Mouse (Mus musculus): ENCODE measurements at regions not wholly inside any gene's neighbourhood (a gene's known extent, or its start where the extent isn't known, plus 50 kb on each side); places are given as distances from the start of the nearest gene placed in this dataset.

DNA sequence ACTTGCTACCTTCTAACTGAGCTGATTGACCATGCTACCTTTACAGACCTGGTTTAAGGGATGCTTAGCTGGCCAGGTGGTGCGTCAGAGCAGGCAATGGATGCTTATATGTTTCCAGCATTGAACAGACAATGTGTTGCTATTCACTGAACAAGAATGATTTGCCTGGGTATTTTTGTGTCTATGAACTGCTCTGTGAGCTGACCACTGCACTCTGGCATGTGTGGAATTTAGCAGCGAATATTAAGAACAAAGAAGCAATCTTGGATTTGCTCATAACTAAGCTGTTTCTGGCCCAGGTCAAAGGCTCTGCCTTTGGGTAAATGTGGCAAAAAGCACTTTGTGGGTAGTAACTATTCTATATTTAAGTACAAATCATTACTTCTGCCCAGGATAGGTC is 58.3 kb upstream of the Ccdc39 start:
- in situ Hi-C loops (cut with MboI, MseI), result no loop called here

DNA sequence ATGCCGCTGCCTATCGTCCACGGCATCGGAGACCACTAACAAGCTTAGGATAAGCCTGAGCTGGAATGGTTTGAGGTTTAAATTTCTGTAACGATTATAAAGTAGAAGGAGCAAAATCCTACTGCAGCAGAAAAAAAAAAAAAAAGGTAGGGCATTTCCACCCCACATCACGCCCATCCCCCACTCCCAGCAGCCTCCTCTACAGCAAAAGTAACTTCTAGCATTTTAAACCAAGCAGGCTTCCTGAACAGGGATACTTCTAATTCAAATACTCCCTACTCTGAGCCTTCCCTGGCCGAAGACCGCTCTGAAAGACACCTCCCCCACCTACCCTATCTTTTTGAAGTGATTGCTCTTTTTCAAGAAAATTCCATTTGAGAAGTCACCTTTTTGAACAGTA is 59.2 kb upstream of the Ccdc39 start:
- in situ Hi-C loops (cut with MboI, MseI), result no loop called here

DNA sequence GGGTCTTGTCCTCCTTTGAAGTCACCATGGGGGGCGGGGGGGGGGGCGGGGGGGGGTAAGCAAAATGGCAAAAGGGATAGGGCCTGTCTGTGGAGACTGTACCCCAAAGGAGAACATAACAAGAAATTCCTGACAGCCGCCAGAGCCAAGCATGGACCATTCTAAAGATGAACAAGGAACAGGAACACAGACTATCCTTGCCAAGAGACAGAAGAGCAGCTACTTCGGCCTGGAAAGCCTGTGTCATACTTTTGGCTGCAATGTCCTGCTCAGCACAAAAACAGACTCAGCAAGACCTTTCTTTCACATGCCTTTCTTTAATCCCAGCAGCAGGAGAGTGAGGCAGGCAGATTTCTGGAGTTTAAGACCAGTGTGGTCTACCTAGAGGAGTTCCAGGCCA is 59.7 kb upstream of the Ccdc39 start:
- in situ Hi-C loops (cut with MboI, MseI), result no loop called here

DNA sequence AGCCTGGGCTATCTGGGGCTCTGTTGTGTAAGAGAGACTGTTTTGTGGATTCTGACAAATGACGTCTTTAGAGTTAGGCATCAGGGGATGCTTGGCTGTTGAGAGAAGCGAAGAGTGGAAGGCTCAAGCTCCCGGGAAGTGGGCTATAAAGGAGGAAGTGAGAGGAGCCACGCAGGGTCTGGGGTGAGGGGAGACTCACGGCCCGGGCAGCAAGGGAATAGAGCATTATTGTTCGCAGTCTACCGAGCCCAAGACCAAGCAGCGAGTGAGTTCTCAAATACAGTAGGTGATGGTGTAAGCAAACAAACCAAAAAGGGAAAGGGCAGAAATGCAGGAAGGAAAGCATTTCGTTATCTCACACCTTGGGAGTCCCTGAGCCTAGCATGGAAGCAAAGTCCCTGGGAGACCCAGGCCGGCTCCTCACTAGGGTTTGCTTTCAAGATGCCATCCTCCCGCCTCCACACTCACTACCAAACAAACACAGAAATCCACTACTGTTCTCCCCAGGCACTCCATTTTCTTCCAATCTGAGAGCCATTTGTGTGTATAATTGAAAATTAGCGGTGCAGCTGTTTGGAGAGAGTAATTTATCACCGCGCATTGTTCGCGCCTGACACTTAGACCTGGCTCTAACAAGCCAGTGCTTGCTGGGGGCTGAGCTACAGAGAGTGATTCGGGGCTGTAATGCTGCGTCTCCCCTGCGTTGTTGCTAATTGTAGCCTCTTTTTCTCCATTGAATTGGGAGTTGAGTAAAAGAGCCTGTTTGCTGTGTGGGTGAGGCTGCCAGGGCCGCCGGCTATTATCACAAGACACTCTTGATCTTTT is 61.0 kb upstream of the Ccdc39 start:
- in situ Hi-C loops (cut with MboI, MseI), result no loop called here

DNA sequence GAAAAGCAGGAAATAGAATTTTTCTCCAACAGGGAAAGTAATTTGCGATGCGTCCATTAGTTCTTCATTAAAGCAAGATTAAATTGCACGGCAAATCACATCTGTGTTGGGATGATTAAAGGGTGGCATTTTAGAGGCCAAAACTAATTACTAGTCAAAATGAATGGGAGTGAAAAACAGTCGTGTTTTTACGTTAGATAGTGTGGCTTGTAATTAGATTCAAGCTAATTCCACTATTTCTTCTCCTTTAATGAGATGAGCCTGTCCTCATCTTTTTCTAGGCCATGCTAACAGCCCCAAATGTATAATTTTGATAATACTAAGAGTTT is 61.5 kb upstream of the Ccdc39 start:
- in situ Hi-C loops (cut with MboI, MseI), result no loop called here

DNA sequence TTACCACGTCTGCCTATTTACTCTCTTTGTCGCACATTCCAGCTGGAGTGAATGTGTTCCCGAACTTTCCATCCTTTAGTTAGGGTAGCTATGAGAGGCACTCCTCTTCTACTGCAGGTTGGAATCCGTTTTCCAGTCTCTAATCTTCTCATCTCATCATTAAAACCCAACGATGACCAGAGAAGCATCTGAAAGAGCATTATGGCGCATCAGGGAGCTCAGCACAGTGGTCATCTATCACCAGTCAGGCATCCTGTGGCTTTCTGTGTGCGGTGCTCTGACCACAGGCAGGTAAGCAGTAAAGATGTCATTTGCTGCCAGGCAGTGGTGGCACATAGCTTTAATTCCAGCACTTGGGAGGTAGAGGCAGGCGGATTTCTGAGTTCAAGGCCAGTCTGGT is 63.0 kb upstream of the Ccdc39 start:
- in situ Hi-C loops (cut with MboI, MseI), result no loop called here

DNA sequence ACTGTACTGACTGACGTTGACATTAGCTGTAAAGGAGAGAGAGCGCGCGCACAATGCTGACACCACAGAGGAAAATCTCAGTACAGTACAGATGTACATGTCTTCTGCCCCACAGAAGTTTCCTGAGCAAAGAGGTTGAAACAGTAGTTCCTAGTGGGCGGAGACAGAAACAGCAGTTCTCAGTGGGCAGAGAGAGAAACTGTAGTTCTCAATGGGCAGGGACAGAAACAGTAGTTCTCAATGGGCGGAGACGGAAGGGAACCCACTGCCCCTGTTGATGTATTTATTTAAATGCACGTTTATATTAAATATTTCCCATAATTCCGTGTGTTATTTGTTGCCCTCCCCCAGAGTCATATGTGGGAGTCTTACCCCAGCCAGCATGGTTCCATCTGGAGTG is 67.4 kb upstream of the Ccdc39 start:
- in situ Hi-C loops (cut with MboI, MseI), result no loop called here

DNA sequence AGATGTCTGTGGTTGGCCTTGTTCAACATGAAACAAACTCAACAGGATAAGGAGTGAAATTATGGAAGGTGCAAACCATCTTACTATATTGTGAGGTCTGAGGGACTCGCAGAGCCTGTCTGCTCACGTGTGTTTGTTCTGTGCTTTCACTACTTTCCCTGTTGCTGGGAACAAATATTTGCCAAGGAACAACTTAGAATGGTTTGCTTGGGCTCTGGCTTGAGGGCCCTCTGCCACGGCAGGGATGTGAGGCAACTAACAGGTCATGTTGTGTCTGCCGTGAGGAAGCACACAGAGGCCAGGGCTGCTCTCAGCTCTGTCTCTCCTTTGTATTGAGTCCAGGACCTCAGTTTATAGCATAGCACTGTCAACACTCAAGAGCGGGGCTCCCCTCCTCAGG is 69.4 kb upstream of the Ccdc39 start:
- in situ Hi-C loops (cut with MboI, MseI), result no loop called here

DNA sequence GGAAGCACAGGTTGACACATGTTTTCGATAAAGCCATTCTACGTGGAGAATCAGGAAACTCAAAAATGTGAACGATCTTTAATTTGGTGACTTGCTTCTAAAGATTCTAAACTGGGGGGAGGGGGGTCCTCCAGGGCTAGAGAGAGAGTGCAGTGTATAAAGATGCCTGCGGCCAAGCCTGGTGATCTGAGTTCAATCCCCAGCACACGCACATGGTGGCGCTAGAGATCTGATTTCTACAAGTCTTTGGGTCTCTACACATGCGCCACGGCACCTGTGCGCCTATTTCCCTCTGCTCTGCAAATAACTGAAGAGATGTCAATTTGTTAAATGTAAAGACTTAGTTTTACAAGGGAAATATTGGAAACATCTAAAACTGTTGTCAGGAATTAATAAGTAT is 70.3 kb upstream of the Ccdc39 start:
- in situ Hi-C loops (cut with MboI, MseI), result no loop called here

DNA sequence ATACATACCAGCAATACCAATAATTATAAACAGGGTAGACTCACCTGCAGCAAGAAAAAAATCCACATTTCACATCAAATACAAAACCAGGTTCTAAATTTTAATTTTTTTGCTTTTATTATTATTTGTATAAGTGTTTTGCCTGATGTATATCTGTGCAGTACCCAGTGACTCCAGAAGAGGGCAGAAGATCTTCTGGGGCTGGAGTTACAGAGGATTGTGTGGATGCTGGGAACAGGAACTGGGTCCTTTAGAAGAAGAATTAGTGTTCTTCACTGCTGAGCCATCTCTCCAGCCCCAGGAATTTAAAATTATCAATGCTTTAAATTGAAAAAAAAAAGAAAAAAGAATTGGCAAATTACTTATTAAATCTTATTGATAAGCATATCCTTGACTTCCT is 71.7 kb upstream of the Ccdc39 start:
- in situ Hi-C loops (cut with MboI, MseI), result loop anchor here (5.0 kb wide), 1 partner anchor 93 kb away; no protein-coding TSS in a partner anchor

DNA sequence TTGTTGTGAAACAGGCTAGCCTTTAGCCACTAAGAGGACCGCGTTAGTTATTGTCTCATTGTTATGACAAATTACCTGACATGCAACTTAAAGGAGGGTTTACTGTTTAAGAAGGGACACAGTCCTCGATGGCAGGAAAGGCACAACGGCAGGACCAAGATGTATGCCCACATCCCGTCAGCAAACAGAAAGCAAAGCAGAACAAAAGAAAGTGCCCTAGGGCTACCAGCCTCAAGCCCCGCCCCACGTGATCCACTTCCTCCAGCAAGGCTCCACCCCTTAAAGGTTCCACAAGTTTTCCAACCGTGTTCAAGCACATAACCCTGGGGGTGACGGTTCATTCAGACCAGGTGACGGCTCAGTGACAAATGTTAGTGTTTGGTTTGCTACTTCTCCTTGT is 72.2 kb upstream of the Ccdc39 start:
- in situ Hi-C loops (cut with MboI, MseI), result loop anchor here (5.0 kb wide), 1 partner anchor 94 kb away; no protein-coding TSS in a partner anchor

DNA sequence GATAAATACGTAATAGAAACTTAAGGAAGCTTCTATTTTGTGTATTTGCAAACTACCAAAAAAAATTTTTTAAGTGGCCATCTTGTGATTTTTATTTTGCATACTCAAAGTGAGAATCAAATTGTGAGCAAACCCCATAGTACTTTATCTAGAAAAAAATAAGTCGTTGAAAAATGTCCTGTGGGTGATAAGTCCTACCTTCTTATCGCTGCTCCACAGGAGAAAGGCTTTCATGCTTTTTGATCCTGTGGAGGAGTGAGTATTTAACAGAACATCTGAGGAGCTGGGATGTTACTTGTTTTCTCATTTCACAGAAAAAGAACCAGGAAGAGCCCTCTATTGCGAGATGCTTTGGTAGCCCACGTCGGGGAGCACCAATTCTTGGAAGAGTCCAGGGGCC is 72.7 kb upstream of the Ccdc39 start:
- in situ Hi-C loops (cut with MboI, MseI), result loop anchor here (5.0 kb wide), 1 partner anchor 95 kb away; no protein-coding TSS in a partner anchor

DNA sequence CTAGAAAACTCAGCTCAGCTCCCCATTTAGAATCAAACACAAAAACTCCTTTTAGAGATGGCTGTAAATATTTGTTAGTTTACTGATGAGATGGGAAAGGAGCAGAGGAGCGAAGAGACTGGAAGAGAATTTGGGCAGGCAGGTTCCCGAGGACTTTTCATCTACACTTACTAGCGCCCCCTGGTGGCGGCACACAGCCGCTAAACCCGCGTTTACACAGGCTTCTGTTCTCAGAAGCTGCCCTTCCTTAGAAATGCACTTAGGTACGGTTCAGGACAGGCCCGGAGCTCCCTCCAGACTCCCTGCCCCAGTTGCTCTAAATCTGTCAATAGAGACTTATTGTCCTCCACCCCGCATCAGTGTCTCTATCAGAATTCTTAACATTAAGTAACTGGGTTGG is 74.7 kb upstream of the Ccdc39 start:
- in situ Hi-C loops (cut with MboI, MseI), result loop anchor here (5.0 kb wide), 1 partner anchor 96 kb away; no protein-coding TSS in a partner anchor

DNA sequence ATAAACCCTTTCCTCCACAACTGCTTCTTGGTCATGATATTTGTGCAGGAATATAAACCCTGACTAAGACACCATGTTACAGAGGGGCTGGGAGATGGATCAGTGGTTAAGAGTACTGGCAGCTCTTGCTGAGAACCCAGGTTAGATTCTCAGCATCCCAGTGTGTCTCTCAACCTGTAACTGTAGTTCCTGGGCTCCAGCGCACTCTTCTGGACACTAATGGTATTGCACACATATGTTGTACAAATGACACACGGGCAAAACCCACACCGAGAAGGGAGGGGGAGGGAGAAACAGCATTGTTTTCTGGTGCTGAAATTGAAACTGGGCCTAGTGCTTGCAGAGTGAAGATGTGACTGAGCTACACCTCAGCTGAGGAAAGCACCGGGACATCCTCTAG is 81.0 kb upstream of the Ccdc39 start:
- in situ Hi-C loops (cut with MboI, MseI), result loop anchor here (5.0 to 10.0 kb wide), 2 partner anchors 57 to 780 kb away; partner anchors contain the start of gene Pex5l

DNA sequence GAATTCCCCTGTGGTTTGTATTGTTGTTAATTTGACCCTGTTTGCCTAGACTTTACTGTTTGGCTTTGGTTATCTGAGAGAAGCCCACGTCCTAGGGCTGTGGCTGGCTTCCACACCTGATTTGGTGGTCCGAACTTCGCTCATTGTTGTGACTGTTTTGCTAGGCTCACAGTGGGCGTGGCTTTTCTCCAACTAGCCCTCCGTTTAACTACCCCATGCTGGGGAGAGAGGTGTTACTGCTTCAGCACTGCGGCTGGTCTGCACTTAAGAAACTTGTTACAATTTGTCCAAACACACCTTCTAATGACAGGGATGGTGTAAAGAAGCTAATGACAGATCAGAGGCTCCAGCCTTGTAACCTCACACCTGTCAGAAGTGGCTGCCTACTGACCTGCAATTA is 64.7 kb upstream of the Fxr1 start:
- in situ Hi-C loops (cut with MboI, MseI), result loop anchor here (5.0 to 25.0 kb wide), 5 partner anchors 62 to 1532 kb away; partner anchors contain the start of genes Dnajc19 and Fxr1

DNA sequence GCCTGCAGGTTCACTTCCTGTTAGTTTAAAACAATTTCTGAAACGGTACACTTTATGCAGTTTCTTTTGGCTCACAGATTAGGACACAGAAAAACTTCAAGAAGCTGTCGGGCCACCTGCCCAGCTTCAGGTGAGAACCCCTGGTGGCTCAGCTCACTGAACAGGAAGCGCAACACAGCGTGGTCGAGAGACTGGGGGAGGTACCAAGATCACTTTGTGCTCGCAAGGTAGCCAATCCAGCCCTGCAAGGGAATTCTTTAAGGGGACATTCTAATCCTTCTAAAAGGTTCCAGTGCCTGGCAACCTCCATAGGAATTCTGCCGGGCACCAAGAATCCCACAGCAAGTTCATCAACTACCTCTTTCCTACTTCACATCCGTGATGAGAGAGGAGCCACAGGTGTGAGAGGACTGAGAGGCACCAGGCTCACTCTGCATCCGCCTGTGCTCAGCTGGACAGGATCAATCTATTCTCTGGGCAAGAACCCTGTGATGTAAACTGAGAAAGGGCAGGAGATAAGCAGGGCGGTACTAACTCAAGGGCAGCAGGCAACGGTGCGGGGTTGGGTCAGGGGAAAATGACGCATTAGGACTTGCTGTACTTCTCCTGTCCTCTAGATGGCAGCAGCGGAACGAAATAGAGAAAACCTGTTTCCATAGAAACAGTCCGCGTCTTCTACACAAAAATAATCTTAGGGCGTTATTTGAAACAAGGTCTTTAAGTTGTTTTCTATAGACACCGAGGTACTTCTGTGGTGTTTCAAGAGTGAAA is 63.7 kb upstream of the Fxr1 start:
- in situ Hi-C loops (cut with MboI, MseI), result loop anchor here (5.0 to 25.0 kb wide), 5 partner anchors 61 to 1531 kb away; partner anchors contain the start of genes Dnajc19 and Fxr1

DNA sequence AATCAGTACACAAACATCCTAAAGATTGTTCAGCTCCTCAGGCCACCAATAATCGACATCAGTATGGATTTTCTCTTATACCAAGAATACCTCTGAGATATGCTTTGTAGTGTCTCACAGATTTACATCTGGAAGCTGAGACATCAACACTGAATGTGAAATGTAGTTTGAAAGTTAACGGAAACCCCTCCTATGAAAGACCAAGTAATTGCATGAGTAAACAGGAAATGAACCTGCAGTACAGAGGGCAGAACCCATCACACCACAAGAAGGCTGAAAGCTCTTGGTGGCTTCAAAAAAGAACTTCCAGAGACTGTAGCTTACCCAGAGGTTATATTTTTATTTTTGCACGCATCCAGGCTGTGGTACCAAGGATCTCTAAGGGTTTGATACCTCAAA is 63.1 kb upstream of the Fxr1 start:
- in situ Hi-C loops (cut with MboI, MseI), result loop anchor here (5.0 to 25.0 kb wide), 5 partner anchors 61 to 1531 kb away; partner anchors contain the start of genes Dnajc19 and Fxr1

DNA sequence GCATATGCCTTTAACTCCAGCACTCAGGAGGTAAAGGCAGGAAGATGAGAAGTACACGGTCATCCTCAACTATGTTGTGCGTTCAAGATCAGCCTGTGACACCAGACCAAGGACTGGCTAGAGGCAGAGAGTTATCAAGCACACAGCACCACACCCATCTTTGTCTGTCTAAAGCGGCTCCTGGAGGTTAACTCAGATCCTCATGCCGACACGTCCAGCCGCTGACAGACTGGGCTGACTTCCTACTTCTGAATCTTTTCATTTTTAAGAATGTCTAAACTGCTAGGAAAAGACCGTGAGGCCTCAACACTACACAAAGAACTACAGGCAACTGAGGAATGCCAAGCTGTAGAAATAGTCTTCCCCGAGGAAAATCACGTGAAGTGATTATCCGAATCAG is 62.1 kb upstream of the Fxr1 start:
- in situ Hi-C loops (cut with MboI, MseI), result loop anchor here (5.0 to 25.0 kb wide), 5 partner anchors 60 to 1530 kb away; partner anchors contain the start of genes Dnajc19 and Fxr1

DNA sequence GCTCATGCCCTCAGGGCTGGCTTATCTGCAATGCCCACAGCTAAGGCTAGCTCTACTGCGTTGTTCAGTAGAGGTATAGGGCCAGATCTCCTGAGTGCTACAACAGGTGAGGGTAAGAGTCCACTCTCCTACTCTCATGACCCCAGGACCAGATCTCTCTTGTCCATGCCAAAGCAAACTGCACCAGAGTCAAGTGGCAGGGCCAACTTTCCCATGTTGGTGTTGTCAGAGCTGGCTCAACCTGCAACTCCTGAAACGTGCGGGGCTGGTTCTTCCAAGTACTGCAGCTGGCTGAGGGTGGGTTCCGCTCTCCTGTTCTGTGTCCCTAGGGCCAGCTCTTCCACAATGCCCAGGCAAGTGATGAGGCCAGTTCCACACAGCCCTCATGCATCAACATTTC is 61.5 kb upstream of the Fxr1 start:
- in situ Hi-C loops (cut with MboI, MseI), result loop anchor here (5.0 to 25.0 kb wide), 5 partner anchors 59 to 1529 kb away; partner anchors contain the start of genes Dnajc19 and Fxr1

DNA sequence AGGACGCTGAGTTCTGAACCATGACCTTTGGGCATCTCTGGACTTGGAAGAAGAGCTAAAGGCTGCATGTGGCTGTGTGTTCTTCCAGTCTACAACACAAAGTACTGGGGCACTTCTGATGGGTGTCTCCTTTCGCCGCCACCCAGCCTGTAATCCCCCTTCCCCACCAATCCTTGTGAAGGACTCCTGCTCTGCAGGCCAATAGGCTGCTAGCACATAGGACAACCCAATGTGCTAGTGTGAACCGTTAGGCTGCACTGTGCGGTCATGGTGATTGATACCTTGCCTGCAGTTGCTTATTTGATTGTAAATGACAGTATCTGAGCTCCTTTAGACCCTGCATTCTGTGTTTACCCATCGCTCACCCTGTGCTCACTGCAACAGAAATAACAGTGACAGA is 59.5 kb upstream of the Fxr1 start:
- in situ Hi-C loops (cut with MboI, MseI), result loop anchor here (25.0 kb wide), 3 partner anchors 677 to 1527 kb away; no protein-coding TSS in a partner anchor

DNA sequence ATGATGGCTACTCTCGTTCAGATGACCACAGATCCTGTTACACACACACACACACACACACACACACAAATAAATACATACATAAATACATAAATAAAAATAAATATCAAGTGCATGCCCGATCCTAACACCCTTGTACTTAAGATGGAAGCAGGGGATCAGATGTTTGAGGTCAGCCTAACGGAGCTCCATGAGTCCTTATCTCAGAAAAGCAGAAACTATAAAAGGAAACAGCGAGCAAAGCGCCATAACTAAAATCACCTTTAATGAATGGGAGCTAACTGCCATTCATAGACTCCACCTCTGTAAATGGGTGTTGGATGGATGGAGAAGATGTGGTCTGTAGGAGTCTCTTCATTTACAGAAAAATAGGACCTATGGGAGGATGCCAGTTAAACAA is 56.8 kb upstream of the Fxr1 start:
- in situ Hi-C loops (cut with MboI, MseI), result loop anchor here (25.0 kb wide), 3 partner anchors 674 to 1524 kb away; no protein-coding TSS in a partner anchor

DNA sequence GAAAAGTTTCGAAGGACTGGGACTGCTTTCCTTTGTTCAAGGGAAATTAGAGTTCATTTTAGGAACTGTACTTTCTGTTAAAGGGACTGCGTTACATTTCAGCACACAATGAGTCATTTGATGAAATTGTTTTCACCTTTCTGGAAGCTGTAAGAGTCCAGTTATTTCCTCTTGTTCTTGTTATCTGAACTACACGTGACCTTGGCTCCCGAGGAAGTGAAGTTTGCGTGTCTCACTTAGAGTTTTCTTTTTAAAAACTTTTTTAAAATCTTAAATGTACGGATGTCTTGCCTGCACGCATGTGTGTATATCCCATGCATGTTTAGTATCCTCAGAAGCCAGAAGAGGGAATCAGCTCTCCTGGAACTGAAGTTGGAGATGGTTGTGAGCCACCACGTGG is 52.6 kb upstream of the Fxr1 start:
- in situ Hi-C loops (cut with MboI, MseI), result loop anchor here (25.0 kb wide), 3 partner anchors 670 to 1520 kb away; no protein-coding TSS in a partner anchor
